Mouse (Mus musculus) embryonic facial prominence, embryonic 11.5 days (tissue): ENCODE measurements around the gene Crybb1. TPM values are rescaled to one million over a fixed set of nuclear protein-coding genes. Genes with fewer than 3 reads are reported as not detected.

ENCODE experiments used
- ATAC-seq: fragments of 200-750 bp; cut with Nextera tagmentation; replicated peaks from 2 replicates; pipeline ENCODE4 v1.8.0; 2017; ENCODE audit warnings: low read depth; ENCODE audit not compliant: insufficient number of reproducible peaks, low FRiP score, low TSS enrichment
- DNase-seq: peaks from one replicate; pipeline ENCODE4 v3.0.0-alpha.2; 2015; ENCODE audit warnings: low spot score
- H3K27ac ChIP-seq: fragments of 300-500 bp; sonication (generic); replicated peaks from 2 replicates; pipeline ENCODE4 v1.5.1; 2014; ENCODE audit warnings: mild to moderate bottlenecking, low read depth, low read length, control low read depth
- H3K27me3 ChIP-seq: fragments of 300-500 bp; sonication (generic); 2 replicates; pipeline ENCODE4 v1.6.1; 2014; ENCODE audit warnings: mild to moderate bottlenecking, low read length, moderate library complexity, mixed read lengths; ENCODE audit not compliant: control insufficient read depth, insufficient read depth
- H3K36me3 ChIP-seq: fragments of 300-500 bp; sonication (generic); replicated peaks from 2 replicates; pipeline ENCODE4 v1.6.1; 2014; ENCODE audit warnings: low read depth, mild to moderate bottlenecking, low read length, moderate library complexity, mixed read lengths; ENCODE audit not compliant: control insufficient read depth, insufficient read depth
- H3K4me1 ChIP-seq: fragments of 300-500 bp; sonication (generic); 2 replicates; pipeline ENCODE4 v1.6.1; 2014; ENCODE audit warnings: low read length, mixed read lengths; ENCODE audit not compliant: control insufficient read depth, insufficient read depth
- H3K4me2 ChIP-seq: fragments of 300-500 bp; sonication (generic); 2 replicates; pipeline ENCODE4 v1.6.1; 2014; ENCODE audit warnings: low read depth, mild to moderate bottlenecking, control low read depth, low read length, moderate library complexity
- H3K4me3 ChIP-seq: fragments of 300-500 bp; sonication (generic); 2 replicates; pipeline ENCODE4 v1.5.1; 2014; ENCODE audit warnings: low read depth, low read length, control low read depth
- H3K9ac ChIP-seq: fragments of 300-500 bp; sonication (generic); replicated peaks from 2 replicates; pipeline ENCODE4 v1.6.1; 2014; ENCODE audit warnings: mild to moderate bottlenecking, control low read depth, low read length
- H3K9me3 ChIP-seq: fragments of 300-500 bp; sonication (generic); replicated peaks from 2 replicates; pipeline ENCODE4 v1.6.1; 2016; ENCODE audit warnings: mild to moderate bottlenecking, low read length, inconsistent platforms, mixed read lengths; ENCODE audit not compliant: control insufficient read depth
- WGBS: fragments of 180-500 bp; shearing (Covaris S2); extraction: QIAGEN DNeasy Blood & Tissue Kit; methylation state at CpG from one replicate; pipeline ENCODE4 v1.1.7; 2014; 5-methylcytosine and 5-hydroxymethylcytosine counted together
- polyA plus RNA-seq: library from polyadenylated mRNA; unstranded; fragments of >200 nt; fragmentation: Nextera tagmentation; extraction: Ambion mirVana; gene quantifications from 2 replicates; pipeline ENCODE4 v1.2.1, GENCODE M21; 2014

Crybb1 gene
- polyA plus RNA-seq, 1 experiment from 2014 or later: 2.7 TPM

GRCm38 (mm10) chr5:112270764-112271541 lies 15.3 kb downstream of the Crybb1 start:
- no peaks in the 10 kb centered on the region for H3K36me3 ChIP-seq
- no peak for ATAC-seq
- 70% methylated on average over 24 of the region's 24 CpGs for WGBS
- H3K4me3 ChIP-seq: no peak overlapping the region
- no peak overlapping the region for H3K4me2 ChIP-seq
- peaks cover 2% of the 10 kb centered on the region; the same call in 1 of the 2 replicates for H3K27me3 ChIP-seq
- H3K4me1 ChIP-seq: no peaks in the 10 kb centered on the region
- no peak for DNase-seq
- H3K9me3 ChIP-seq: no peaks in the 10 kb centered on the region
- no peak overlapping the region for H3K9ac ChIP-seq
- H3K27ac ChIP-seq: no peak overlapping the region

- Histone ChIP-seq H3K27ac (no peak overlapping the region), H3K4me1 (no peaks in the 10 kb centered on the region; the same call in 1 of the 2 replicates)
Observed at GRCm38 (mm10) chr5:112272934-112273333, 17.3 kb downstream of the Crybb1 start.

DNA sequence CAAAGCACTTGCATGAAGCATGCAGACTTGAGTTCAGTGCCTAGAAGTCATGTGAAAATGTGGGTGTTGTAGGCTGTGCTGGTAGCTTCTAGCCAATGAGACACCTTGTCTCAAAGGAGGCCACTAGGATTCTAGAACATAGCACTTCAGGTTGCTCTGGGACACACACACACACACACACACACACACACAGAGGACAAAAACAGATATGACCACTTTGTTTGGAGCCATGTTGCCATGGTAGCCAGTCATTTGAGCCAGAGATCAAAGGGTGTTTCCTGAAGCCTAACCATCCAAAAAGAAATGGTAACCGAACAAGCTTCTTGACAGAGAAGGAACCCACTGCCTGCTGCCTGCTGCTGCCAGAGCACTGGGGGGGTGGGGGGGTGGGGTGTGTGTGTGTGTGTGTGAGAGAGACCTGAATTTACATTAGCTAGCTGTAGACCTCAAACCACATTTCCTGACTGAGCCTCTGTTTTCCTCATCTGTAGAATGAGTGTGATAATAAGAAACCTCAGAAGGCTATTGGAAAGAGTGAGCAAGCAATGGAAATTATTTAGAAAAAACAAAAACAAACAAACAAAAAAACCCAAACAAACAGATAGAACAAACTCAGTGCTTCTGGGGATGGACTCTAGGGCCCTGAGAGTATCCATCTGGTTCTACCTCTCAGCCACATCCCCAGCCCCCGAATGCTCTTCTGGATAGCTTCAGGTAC lies 18.3 kb downstream of the Crybb1 start:
- H3K27me3 ChIP-seq: no peaks in the 10 kb centered on the region
- H3K27ac ChIP-seq: no peak overlapping the region
- WGBS: 63% methylated on average over 2 of the region's 2 CpGs
- H3K4me1 ChIP-seq: no peaks in the 10 kb centered on the region; the same call in 1 of the 2 replicates
- no peaks in the 10 kb centered on the region for H3K9me3 ChIP-seq
- ATAC-seq (no peak), DNase-seq (peak; percentile 26)
- H3K4me2 ChIP-seq: no peak overlapping the region
- H3K4me3 ChIP-seq: no peak overlapping the region
- no peak overlapping the region for H3K9ac ChIP-seq
- H3K36me3 ChIP-seq: no peaks in the 10 kb centered on the region

More at GRCm38 (mm10) chr5:112272934-112273333, 17.3 kb downstream of the Crybb1 start:
- Histone ChIP-seq H3K9me3 (no peaks in the 10 kb centered on the region), H3K9ac (no peak overlapping the region), H3K4me2 (no peak overlapping the region), H3K4me3 (no peak overlapping the region), H3K36me3 (no peaks in the 10 kb centered on the region), H3K27me3 (peaks cover 2% of the 10 kb centered on the region; the same call in 1 of the 2 replicates)
- DNase-seq: no peak
- ATAC-seq: no peak
- WGBS: 60% methylated on average over 2 of the region's 2 CpGs

DNA sequence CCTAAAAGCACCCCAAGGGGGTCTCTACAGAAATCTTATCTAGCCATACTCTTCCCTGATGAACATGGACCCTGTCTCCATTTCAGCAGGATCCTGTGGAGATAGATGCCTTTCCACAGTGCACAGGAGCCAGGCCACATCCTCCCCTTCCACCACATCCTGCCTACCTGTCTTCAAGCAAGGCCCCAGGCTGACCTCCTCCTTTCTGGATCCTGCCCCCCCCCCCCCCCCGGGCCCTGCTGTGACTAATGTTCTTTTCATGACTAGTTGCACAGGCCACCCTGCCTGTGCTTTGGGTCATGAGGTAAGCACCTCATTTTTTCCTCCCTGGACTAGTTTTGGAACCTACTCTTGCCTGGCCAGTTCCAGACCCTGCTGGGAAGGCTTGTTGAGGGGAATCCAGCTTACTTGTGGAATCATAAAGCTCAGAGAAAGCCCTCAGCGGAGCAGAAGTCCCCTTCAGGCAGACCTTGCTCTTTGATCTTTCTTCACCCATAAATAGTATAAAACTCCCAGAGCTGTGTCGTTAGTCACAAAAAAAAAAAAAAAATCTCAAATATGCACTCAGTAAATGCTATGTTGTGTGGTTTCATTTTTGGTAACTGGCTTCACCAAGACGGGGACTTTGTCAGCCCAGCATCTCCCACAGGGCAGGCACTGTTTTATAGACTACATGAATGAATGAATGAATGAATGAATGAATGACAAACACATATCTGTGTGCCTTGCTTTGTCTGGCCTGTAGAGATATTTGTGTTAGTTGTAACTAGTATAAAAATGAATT lies 19.6 kb downstream of the Crybb1 start:
- Histone ChIP-seq H3K4me3 (no peak overlapping the region), H3K9ac (no peak overlapping the region), H3K27ac (no peak overlapping the region), H3K9me3 (no peaks in the 10 kb centered on the region), H3K4me2 (no peak overlapping the region), H3K27me3 (no peaks in the 10 kb centered on the region), H3K36me3 (no peaks in the 10 kb centered on the region), H3K4me1 (no peaks in the 10 kb centered on the region; the same call in 1 of the 2 replicates)
- DNase-seq: no peak
- no peak for ATAC-seq
- WGBS: 62% methylated on average over 4 of the region's 4 CpGs

GRCm38 (mm10) chr5:112276267-112276873 lies 20.8 kb downstream of the Crybb1 start, which contains the start of gene Tpst2:
Gene Tpst2 (plus strand): TSS chr5:112276691.
- peak within 1 kb of the TSS; percentile 79 for H3K4me3 ChIP-seq

GRCm38 (mm10) chr5:112276907-112277348 lies 21.3 kb downstream of the Crybb1 start:
- H3K27ac ChIP-seq: no peak overlapping the region
- no peaks in the 10 kb centered on the region; the same call in 1 of the 2 replicates for H3K4me1 ChIP-seq
- H3K9me3 ChIP-seq: no peaks in the 10 kb centered on the region
- under 1% methylated on average over 24 of the region's 24 CpGs for WGBS
- no peaks in the 10 kb centered on the region for H3K36me3 ChIP-seq
- ATAC-seq (peak; percentile 3), DNase-seq (peak; percentile 47)
- H3K9ac ChIP-seq: peak overlapping the region; percentile 72
- peak overlapping the region; percentile 79 for H3K4me3 ChIP-seq
- H3K4me2 ChIP-seq: peak overlapping the region; percentile 81
- no peaks in the 10 kb centered on the region for H3K27me3 ChIP-seq

More at GRCm38 (mm10) chr5:112276267-112276873, 20.8 kb downstream of the Crybb1 start, which contains the start of gene Tpst2:
- under 1% methylated on average over 55 of the region's 62 CpGs for WGBS
- peak within 1 kb of the TSS; percentile 81 for H3K4me2 ChIP-seq
- no peak within 1 kb of the TSS for H3K27ac ChIP-seq
- no peaks in the 10 kb centered on the region for H3K9me3 ChIP-seq
- no peaks in the 10 kb centered on the region for H3K36me3 ChIP-seq
- peak; percentile 95 for ATAC-seq
- no peaks in the 10 kb centered on the region for H3K27me3 ChIP-seq
- DNase-seq: peak; percentile 99
- H3K4me1 ChIP-seq: no peaks in the 10 kb centered on the region; the same call in 1 of the 2 replicates
- peak within 1 kb of the TSS; percentile 72 for H3K9ac ChIP-seq

DNA sequence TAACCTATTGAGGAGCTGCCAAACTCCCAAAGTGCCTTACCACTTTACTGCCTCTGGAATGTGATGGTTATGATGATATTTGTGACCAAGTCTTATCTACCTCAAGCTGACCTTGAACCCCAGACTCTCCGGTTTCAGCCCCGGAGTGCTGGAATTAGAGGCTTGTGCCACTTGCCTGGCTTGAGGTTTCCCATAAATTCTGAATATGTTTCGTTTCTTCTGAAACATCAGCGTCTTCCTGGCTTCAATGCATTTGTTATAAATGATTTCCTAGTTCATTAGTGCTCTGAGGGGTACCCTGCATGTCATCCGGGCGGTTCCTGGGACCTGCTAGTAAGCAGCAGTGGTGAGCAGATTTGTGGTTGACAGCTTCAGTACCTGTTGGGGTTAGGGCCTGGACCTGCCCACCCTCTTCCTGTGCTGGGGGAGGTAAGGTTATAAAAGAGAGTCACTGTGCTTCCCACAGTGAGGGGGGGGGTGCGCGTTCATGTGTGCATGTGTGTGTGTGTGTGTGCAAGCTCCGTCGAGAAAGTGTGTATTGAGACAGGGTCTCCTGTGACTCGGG lies 22.4 kb downstream of the Crybb1 start:
- H3K27ac ChIP-seq: no peak overlapping the region
- ATAC-seq (no peak), DNase-seq (no peak)
- H3K9me3 ChIP-seq: no peaks in the 10 kb centered on the region
- H3K36me3 ChIP-seq: no peaks in the 10 kb centered on the region
- WGBS: 90% methylated on average over 11 of the region's 11 CpGs
- H3K4me1 ChIP-seq: no peaks in the 10 kb centered on the region; the same call in 1 of the 2 replicates
- no peak overlapping the region for H3K9ac ChIP-seq
- no peak overlapping the region for H3K4me3 ChIP-seq
- no peaks in the 10 kb centered on the region for H3K27me3 ChIP-seq
- no peak overlapping the region for H3K4me2 ChIP-seq
